Mouse (Mus musculus) retina, adult 2 months (tissue): ENCODE results near the gene Fbxo9.
"Not testable (repeated sequence)": the region's sequence is repeated elsewhere in the genome, so short reads cannot be mapped to it uniquely, and the experiment has no call there.

ENCODE experiments used
- DNase-seq: peaks from one replicate; pipeline ENCODE4 v3.0.0-alpha.2; 2012; ENCODE audit warnings: low read depth, low spot score

Fbxo9 gene

GRCm38 (mm10) chr9:78108796-78109239 lies at the start of gene Fbxo9, which contains the start of gene Ick:
Gene Fbxo9 (minus strand): TSS chr9:78109065.
Gene Ick (plus strand): TSS chr9:78109192.
- DNase-seq, result peak; percentile 93

- DNase-seq, result no peak
These were observed 48.4 kb upstream of the Fbxo9 start for GRCm38 (mm10) chr9:78157221-78157620.

GRCm38 (mm10) chr9:78154211-78154977 lies 45.5 kb upstream of the Fbxo9 start:
- no peak for DNase-seq

- not testable (repeated sequence) for DNase-seq
These were observed 40.9 kb upstream of the Fbxo9 start for GRCm38 (mm10) chr9:78149770-78150169.

GRCm38 (mm10) chr9:78148149-78148548 lies 39.3 kb upstream of the Fbxo9 start:
- DNase-seq, result no peak

GRCm38 (mm10) chr9:78146627-78147026 lies 37.8 kb upstream of the Fbxo9 start:
- DNase-seq, result no peak

GRCm38 (mm10) chr9:78146099-78146498 lies 37.2 kb upstream of the Fbxo9 start:
- DNase-seq, result no peak

- no peak for DNase-seq
These were observed 30.6 kb upstream of the Fbxo9 start for GRCm38 (mm10) chr9:78139463-78139862.

GRCm38 (mm10) chr9:78138044-78138676 lies 29.3 kb upstream of the Fbxo9 start:
- DNase-seq, result no peak

- DNase-seq, result no peak
These were observed 26.8 kb upstream of the Fbxo9 start for GRCm38 (mm10) chr9:78135658-78136057.

- DNase-seq, result no peak
These were observed 17.8 kb upstream of the Fbxo9 start for GRCm38 (mm10) chr9:78126643-78127042.

GRCm38 (mm10) chr9:78126007-78126406 lies 17.1 kb upstream of the Fbxo9 start:
- DNase-seq, result peak; percentile 16

- DNase-seq, result no peak
These were observed 15.4 kb upstream of the Fbxo9 start for GRCm38 (mm10) chr9:78124297-78124696.

- DNase-seq, result no peak
These were observed 14.3 kb upstream of the Fbxo9 start for GRCm38 (mm10) chr9:78122939-78123712.

- no peak for DNase-seq
These were observed 13.1 kb upstream of the Fbxo9 start for GRCm38 (mm10) chr9:78121985-78122384.

GRCm38 (mm10) chr9:78121358-78121757 lies 12.5 kb upstream of the Fbxo9 start:
- DNase-seq, result no peak

GRCm38 (mm10) chr9:78117690-78118089 lies 8.8 kb upstream of the Fbxo9 start:
- DNase-seq, result no peak

GRCm38 (mm10) chr9:78115746-78116145 lies 6.9 kb upstream of the Fbxo9 start:
- DNase-seq, result no peak

- no peak for DNase-seq
These were observed 4.6 kb upstream of the Fbxo9 start for GRCm38 (mm10) chr9:78113538-78113885.

GRCm38 (mm10) chr9:78112770-78113537 lies 4.1 kb upstream of the Fbxo9 start:
- peak; percentile 70 for DNase-seq

GRCm38 (mm10) chr9:78111456-78111855 lies 2.6 kb upstream of the Fbxo9 start:
- no peak for DNase-seq

GRCm38 (mm10) chr9:78109656-78110055 lies 791 bp upstream of the Fbxo9 start:
- peak; percentile 59 for DNase-seq
